Mouse (Mus musculus) MEL (cell line): ENCODE measurements around the gene Tor1a. TPM values are rescaled to one million over a fixed set of nuclear protein-coding genes. Genes with fewer than 3 reads are reported as not detected.

Experiments
- DNase-seq: peaks from one replicate; pipeline ENCODE4 v3.0.0; 2011; ENCODE audit warnings: low read depth, low spot score
- H3K27ac ChIP-seq: 2 replicates; pipeline ENCODE4 v1.5.1; 2012; ENCODE audit warnings: low read depth, mild to moderate bottlenecking, control low read depth, low read length, moderate library complexity; ENCODE audit not compliant: control insufficient read depth
- H3K27me3 ChIP-seq, 2 experiments: fragments of 150-350 bp in 1 of 2; sonication (generic) in 1 of 2; 2 replicates each; pipeline ENCODE4 v1.6.1; 2012; ENCODE audit warnings: low read length in 2 of 2, mild to moderate bottlenecking in 2 of 2, improper control_type of control experiment in 1 of 2, moderate library complexity in 1 of 2; ENCODE audit not compliant: insufficient read depth in 2 of 2, control insufficient read depth in 1 of 2
- H3K36me3 ChIP-seq, 2 experiments: 2 replicates each; pipeline ENCODE4 v1.6.1; 2012 to 2014; ENCODE audit warnings: low read length in 2 of 2, improper control_type of control experiment in 1 of 2, inconsistent platforms in 1 of 2, mild to moderate bottlenecking in 1 of 2; ENCODE audit not compliant: insufficient read depth in 2 of 2, control insufficient read depth in 1 of 2
- H3K4me1 ChIP-seq, 2 experiments: fragments of 150-350 bp in 1 of 2; sonication (generic) in 1 of 2; 2 replicates each; pipeline ENCODE4 v1.6.1; 2012; ENCODE audit warnings: low read length in 2 of 2, improper control_type of control experiment in 1 of 2, mild to moderate bottlenecking in 1 of 2; ENCODE audit not compliant: insufficient read depth in 2 of 2, control insufficient read depth in 1 of 2
- H3K4me3 ChIP-seq, 2 experiments: fragments of 150-350 bp in 1 of 2; sonication (generic) in 1 of 2; 2 replicates each; pipeline ENCODE4 v1.5.1; 2012; ENCODE audit warnings: low read depth in 2 of 2, low read length in 2 of 2, mild to moderate bottlenecking in 2 of 2, moderate library complexity in 2 of 2, control low read depth in 1 of 2, improper control_type of control experiment in 1 of 2; ENCODE audit not compliant: control insufficient read depth in 1 of 2, insufficient read depth in 1 of 2
- H3K79me2 ChIP-seq: 2 replicates; pipeline ENCODE4 v1.6.1; 2012; ENCODE audit warnings: mild to moderate bottlenecking, low read length, moderate library complexity; ENCODE audit not compliant: control insufficient read depth, poor library complexity, insufficient read depth
- H3K9ac ChIP-seq: 2 replicates; pipeline ENCODE4 v1.6.1; 2012; ENCODE audit warnings: low read depth, mild to moderate bottlenecking, control low read depth, low read length, moderate library complexity; ENCODE audit not compliant: control insufficient read depth, poor library complexity, severe bottlenecking
- H3K9me3 ChIP-seq: fragments of 150-350 bp; sonication (generic); replicated peaks from 2 replicates; pipeline ENCODE4 v1.6.1; 2012; ENCODE audit warnings: mild to moderate bottlenecking, low read length, improper control_type of control experiment, moderate library complexity; ENCODE audit not compliant: insufficient read depth
- CTCF ChIP-seq, 3 experiments: IDR thresholded peaks in 2 of 3; conservative IDR thresholded peaks in 1 of 3; 2 replicates each; pipeline ENCODE4 v1.5.1; 2011 to 2012; ENCODE audit warnings: low read length in 3 of 3, low read depth in 2 of 3, mild to moderate bottlenecking in 2 of 3, improper control_type of control experiment in 1 of 3, inconsistent platforms in 1 of 3, mixed read lengths in 1 of 3, moderate library complexity in 1 of 3; ENCODE audit not compliant: control insufficient read depth in 1 of 3, insufficient read depth in 1 of 3, poor library complexity in 1 of 3, severe bottlenecking in 1 of 3
- ELF1 ChIP-seq: IDR thresholded peaks from 2 replicates; pipeline ENCODE4 v1.6.1; 2014; ENCODE audit warnings: low read depth, mild to moderate bottlenecking, inconsistent platforms, low read length, improper control_type of control experiment, moderate library complexity
- EP300 ChIP-seq, 2 experiments: IDR thresholded peaks; 2 replicates each; pipeline ENCODE4 v1.6.1; 2011; ENCODE audit warnings: improper control_type of control experiment in 2 of 2, low read length in 2 of 2, low read depth in 1 of 2, mild to moderate bottlenecking in 1 of 2
- GABPA ChIP-seq: IDR thresholded peaks from 2 replicates; pipeline ENCODE4 v1.6.1; 2012; ENCODE audit warnings: low read depth, mild to moderate bottlenecking, inconsistent platforms, low read length, improper control_type of control experiment, moderate library complexity
- GATA1 ChIP-seq: IDR thresholded peaks from 2 replicates; pipeline ENCODE4 v1.6.1; 2011; ENCODE audit warnings: low read depth, low read length, improper control_type of control experiment
- JUND ChIP-seq: IDR thresholded peaks from 2 replicates; pipeline ENCODE4 v1.6.1; 2011; ENCODE audit warnings: low read depth, mild to moderate bottlenecking, improper control_type of control experiment, low read length
- MEF2A ChIP-seq: IDR thresholded peaks from 2 replicates; pipeline ENCODE4 v1.6.1; 2014; ENCODE audit warnings: low read depth, mild to moderate bottlenecking, inconsistent platforms, low read length, improper control_type of control experiment; ENCODE audit not compliant: poor library complexity, insufficient replicate concordance, severe bottlenecking; ENCODE audit errors: extremely low read depth
- MYB ChIP-seq: IDR thresholded peaks from 2 replicates; pipeline ENCODE4 v1.6.1; 2011; ENCODE audit warnings: mild to moderate bottlenecking, low read depth, low read length, improper control_type of control experiment
- NRF1 ChIP-seq: IDR thresholded peaks from 2 replicates; pipeline ENCODE4 v1.6.1; 2014; ENCODE audit warnings: low read depth, mild to moderate bottlenecking, inconsistent platforms, low read length, improper control_type of control experiment, moderate library complexity; ENCODE audit not compliant: poor library complexity, insufficient read depth, severe bottlenecking
- POLR2A ChIP-seq, 2 experiments: IDR thresholded peaks; 2 replicates each; pipeline ENCODE4 v1.6.1; 2011 to 2012; ENCODE audit warnings: low read length in 2 of 2, mild to moderate bottlenecking in 2 of 2, control low read depth in 1 of 2, improper control_type of control experiment in 1 of 2, low read depth in 1 of 2, moderate library complexity in 1 of 2; ENCODE audit not compliant: control insufficient read depth in 1 of 2, insufficient read depth in 1 of 2, poor library complexity in 1 of 2
- POLR2AphosphoS2 ChIP-seq: IDR thresholded peaks from 2 replicates; pipeline ENCODE4 v1.6.1; 2011; ENCODE audit warnings: low read length, improper control_type of control experiment
- POLR2AphosphoS5 ChIP-seq: IDR thresholded peaks from 2 replicates; pipeline ENCODE4 v1.6.1; 2012; ENCODE audit warnings: low read depth, borderline replicate concordance, mild to moderate bottlenecking, inconsistent platforms, low read length, moderate library complexity, mixed read lengths
- RCOR1 ChIP-seq: IDR thresholded peaks from 2 replicates; pipeline ENCODE4 v1.6.1; 2012; ENCODE audit warnings: low read depth, mild to moderate bottlenecking, inconsistent platforms, low read length, improper control_type of control experiment
- SIN3A ChIP-seq: IDR thresholded peaks from 2 replicates; pipeline ENCODE4 v1.6.1; 2012; ENCODE audit warnings: low read length, improper control_type of control experiment, inconsistent platforms
- TAL1 ChIP-seq: IDR thresholded peaks from 2 replicates; pipeline ENCODE4 v1.6.1; 2012; ENCODE audit warnings: mild to moderate bottlenecking, inconsistent platforms, low read length, moderate library complexity, mixed read lengths
- ZMIZ1 ChIP-seq: IDR thresholded peaks from 2 replicates; pipeline ENCODE4 v1.6.1; 2012; ENCODE audit warnings: low read depth, mild to moderate bottlenecking, inconsistent platforms, low read length, improper control_type of control experiment, moderate library complexity
- ZNF384 ChIP-seq: IDR thresholded peaks from 2 replicates; pipeline ENCODE4 v1.6.1; 2012; ENCODE audit warnings: low read depth, mild to moderate bottlenecking, inconsistent platforms, low read length, improper control_type of control experiment
- polyA plus RNA-seq, 2 experiments: library from polyadenylated mRNA; stranded (reverse) in 1 of 2; unstranded in 1 of 2; fragments of >175 nt in 1 of 2; fragments of >200 nt in 1 of 2; gene quantifications; 2 replicates each; pipeline versions ENCODE4 v1.2.1 to v1.2.4; 2012; ENCODE audit warnings: low replicate concordance in 2 of 2, low read depth in 1 of 2; ENCODE audit not compliant: insufficient read length in 2 of 2, insufficient read depth in 1 of 2, missing spikeins in 1 of 2
- total RNA-seq: library from RNA; depleted of rRNA; stranded (reverse); fragments of 300-350 nt; gene quantifications from 2 replicates; pipeline ENCODE4 v1.2.3, GENCODE M21; 2012

Tor1a gene
- total and polyA plus RNA-seq, 3 experiments: 55.6 to 60.1 TPM; not detected in 1

- TF ChIP-seq ELF1 (no peak), POLR2AphosphoS5 (no peak), ZMIZ1 (no peak)
These were observed 39.7 kb downstream of the Tor1a start (continued) for GRCm38 (mm10) chr2:30927844-30928628.

- no peaks in the 10 kb centered on the region for H3K36me3 ChIP-seq
- H3K4me1 ChIP-seq: peaks cover 0 to 12% of the 10 kb centered on the region in 2 experiments; a peak in 3 of 4 replicates
- H3K27ac ChIP-seq: no peak overlapping the region
- H3K79me2 ChIP-seq: no peaks in the 10 kb centered on the region; the same call in 1 of the 2 replicates
- no peak for DNase-seq
- no peaks in the 10 kb centered on the region for H3K9me3 ChIP-seq
- no peak overlapping the region for H3K9ac ChIP-seq
- H3K27me3 ChIP-seq: no peaks in the 10 kb centered on the region; a peak in 1 of 4 replicates
- no peak for TF ChIP-seq GABPA
- no peak for TF ChIP-seq TAL1
- TF ChIP-seq GATA1: no peak
- TF ChIP-seq RCOR1: no peak
- no peak for TF ChIP-seq SIN3A
- no peak for TF ChIP-seq CTCF (IDR thresholded peaks at IDR 0.05 in 2 of 3, conservative IDR thresholded peaks at IDR 0.05 in 1 of 3; ENCODE audit: control insufficient read depth in 1 of 3, insufficient read depth in 1 of 3, low read depth in 2 of 3, low read length in 3 of 3, poor library complexity in 1 of 3, severe bottlenecking in 1 of 3)
- no peak for TF ChIP-seq POLR2A (IDR thresholded peaks at IDR 0.05; ENCODE audit: control insufficient read depth in 1 of 2, insufficient read depth in 1 of 2, low read depth in 1 of 2, low read length in 2 of 2, poor library complexity in 1 of 2)
- TF ChIP-seq JUND: no peak
- TF ChIP-seq NRF1: no peak
- no peak for TF ChIP-seq ZNF384
- TF ChIP-seq POLR2AphosphoS5: no peak
- TF ChIP-seq MYB: no peak
- no peak for TF ChIP-seq EP300 (IDR thresholded peaks at IDR 0.05; ENCODE audit: low read depth in 1 of 2, low read length in 2 of 2)
- no peak for TF ChIP-seq ELF1
- TF ChIP-seq POLR2AphosphoS2: no peak
- H3K4me3 ChIP-seq: no peak overlapping the region
These were observed 40.5 kb downstream of the Tor1a start for GRCm38 (mm10) chr2:30927151-30927781.

- Histone ChIP-seq H3K36me3 (no peaks in the 10 kb centered on the region), H3K9me3 (no peaks in the 10 kb centered on the region), H3K27me3 (no peaks in the 10 kb centered on the region; a peak in 1 of 4 replicates), H3K9ac (no peak overlapping the region), H3K4me1 (peaks cover 0 to 12% of the 10 kb centered on the region in 2 experiments; a peak in 3 of 4 replicates), H3K27ac (no peak overlapping the region), H3K4me3 (no peak overlapping the region), H3K79me2 (no peaks in the 10 kb centered on the region; the same call in 1 of the 2 replicates)
- no peak for DNase-seq
- no peak for TF ChIP-seq MEF2A
These were observed 41.4 kb downstream of the Tor1a start for GRCm38 (mm10) chr2:30926381-30926780.
